Mouse (Mus musculus) lung, adult 2 months (tissue): Measurements from ENCODE around the gene Mrpl37.

ENCODE experiments used
- CTCF ChIP-seq: fragments of 200-500 bp; IDR thresholded peaks from 2 replicates; pipeline ENCODE4 v1.5.1; 2011; ENCODE audit warnings: mild to moderate bottlenecking, low read length, control low read depth; ENCODE audit not compliant: insufficient read depth
- POLR2A ChIP-seq: fragments of 200-500 bp; IDR thresholded peaks from 2 replicates; pipeline ENCODE4 v1.6.1; 2011; ENCODE audit warnings: low read depth, mild to moderate bottlenecking, control low read depth, low read length, borderline replicate concordance; ENCODE audit errors: extremely low read depth

DNA sequence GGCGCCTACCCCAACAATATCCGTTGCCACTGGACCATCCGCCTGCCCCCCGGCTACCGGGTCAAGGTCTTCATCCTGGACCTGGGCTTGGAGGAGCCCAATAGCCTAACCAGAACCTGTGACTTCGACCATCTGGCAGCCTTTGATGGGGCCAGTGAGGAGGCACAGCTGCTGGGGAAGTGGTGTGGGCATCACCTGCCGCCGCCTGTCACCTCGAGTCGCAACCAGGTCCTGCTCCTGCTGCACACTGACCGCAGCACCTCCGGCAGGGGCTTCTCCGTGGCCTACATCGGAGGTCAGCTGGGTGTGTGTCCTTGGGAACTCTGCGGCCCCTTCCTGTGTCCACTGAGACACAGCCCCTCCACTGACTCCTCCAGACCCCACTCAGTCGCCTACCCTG, 40.1 kb upstream of the Mrpl37 start:
- TF ChIP-seq CTCF (no peak), POLR2A (no peak)
